Mouse (Mus musculus) layer of hippocampus, adult 2 months (tissue): Measurements from ENCODE around the gene Zfp64. TPM values are rescaled to one million over a fixed set of nuclear protein-coding genes. Genes with fewer than 3 reads are reported as not detected.

Experiments used
- DNase-seq, 2 experiments: peaks; one replicate each; pipeline ENCODE4 v3.0.0; 2022; ENCODE audit warnings: low spot score in 2 of 2
- H3K27ac ChIP-seq: fragments of 200-600 bp; 2 replicates; pipeline ENCODE4 v1.8.1; 2022
- H3K4me3 ChIP-seq: fragments of 200-600 bp; 2 replicates; pipeline ENCODE4 v1.8.1; 2022; ENCODE audit warnings: mild to moderate bottlenecking
- CTCF ChIP-seq: fragments of 200-600 bp; conservative IDR thresholded peaks from 2 replicates; pipeline ENCODE4 v1.8.1; 2022; ENCODE audit warnings: antibody characterized with exemption, mild to moderate bottlenecking, moderate library complexity
- total RNA-seq, 2 experiments: library from RNA; stranded (reverse); gene quantifications; 2 replicates each; pipeline ENCODE4 v1.2.3; 2021

The Zfp64 gene
- total RNA-seq, 2 experiments from 2014 or later, result 17.0 to 17.6 TPM

- Histone ChIP-seq H3K27ac (no peak overlapping the region), H3K4me3 (no peak overlapping the region)
- no peak for TF ChIP-seq CTCF
- no peak for DNase-seq
Measured at GRCm38 (mm10) chr2:168848553-168848952, 106.8 kb downstream of the Zfp64 start.

GRCm38 (mm10) chr2:168846180-168846720 lies 109.1 kb downstream of the Zfp64 start:
- DNase-seq, result no peak
- H3K4me3 ChIP-seq, result no peak overlapping the region
- no peak overlapping the region for H3K27ac ChIP-seq
- TF ChIP-seq CTCF, result no peak

Other genes starting within 250 kb of the Zfp64 start
- 100 to 1,000 TPM; 339 to 358 TPM for gene Atp9a, start 213.2 kb downstream of the Zfp64 start, total RNA-seq
- under 1 TPM; 0.34 to 0.61 TPM for gene Sall4, start 187.6 kb downstream of the Zfp64 start, total RNA-seq